Mouse (Mus musculus): ENCODE data around the gene Scgb1b12. TPM values are rescaled to one million over a fixed set of nuclear protein-coding genes. Genes with fewer than 3 reads are reported as not detected.
"Not testable (repeated sequence)": the region's sequence is repeated elsewhere in the genome, so short reads cannot be mapped to it uniquely, and the experiment has no call there.

The Scgb1b12 gene
- polyA plus RNA-seq (2016; fragmentation: Nextera tagmentation; extraction: Ambion mirVana): not detected in 2 replicates

- ATAC-seq (ENCODE audit: insufficient number of reproducible peaks, insufficient read depth, low FRiP score, low TSS enrichment, low read depth); H3K4me3 ChIP-seq (replicated peaks): not testable (repeated sequence)
- 83% methylated on average over 3 of the region's 3 CpGs for WGBS
Measured at GRCm38 (mm10) chr7:32333882-32334281, at the start of gene Scgb1b12. Gene Scgb1b12 (plus strand): TSS chr7:32334182.

DNA sequence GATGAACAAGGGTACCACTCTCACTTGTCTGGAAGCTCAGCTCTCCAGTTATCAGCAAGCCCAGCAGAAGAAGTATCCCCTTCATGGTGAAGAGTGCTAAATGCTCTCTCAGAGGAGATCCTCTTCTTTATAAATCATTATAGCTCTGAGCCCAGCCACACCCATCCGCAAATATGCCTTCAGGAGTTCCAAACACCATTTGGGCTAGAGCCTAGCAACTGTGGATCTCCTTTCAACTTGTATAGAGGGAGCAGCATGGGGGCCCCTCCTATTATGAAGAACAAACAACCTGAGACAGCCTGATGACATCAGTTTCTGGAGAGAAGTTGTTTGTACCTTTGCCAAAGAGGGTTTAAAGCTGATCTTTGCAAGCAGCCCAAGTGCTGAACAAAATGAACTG lies 6.8 kb upstream of the Scgb1b12 start, which contains the start of gene Scgb2b12:
TSS of gene Scgb2b12 (minus strand) at position 101 of the 400 bp plus-strand sequence.
- not testable (repeated sequence) for H3K4me3 ChIP-seq (replicated peaks); H3K4me2 ChIP-seq; H3K9me3 ChIP-seq; H3K27ac ChIP-seq; H3K9ac ChIP-seq (replicated peaks); H3K36me3 ChIP-seq; ATAC-seq (ENCODE audit: insufficient number of reproducible peaks, insufficient read depth, low FRiP score, low TSS enrichment, low read depth); H3K27me3 ChIP-seq; H3K4me1 ChIP-seq (replicated peaks)
- WGBS: 88% methylated on average over 1 of the region's 1 CpGs

More at GRCm38 (mm10) chr7:32333882-32334281, at the start of gene Scgb1b12:
- not testable (repeated sequence) for H3K36me3 ChIP-seq; H3K9me3 ChIP-seq; H3K4me2 ChIP-seq; H3K9ac ChIP-seq (replicated peaks); H3K27ac ChIP-seq; H3K4me1 ChIP-seq (replicated peaks); H3K27me3 ChIP-seq

Other genes with a start within 250 kb of the Scgb1b12 start
- not detected in 2 replicates for gene Scgb1b10, start 233.3 kb upstream of the Scgb1b12 start, polyA plus RNA-seq (2016; fragmentation: Nextera tagmentation; extraction: Ambion mirVana)
- gene Scgb2b11, start 123.0 kb upstream of the Scgb1b12 start, polyA plus RNA-seq (2016; fragmentation: Nextera tagmentation; extraction: Ambion mirVana): not detected in 2 replicates
- not detected in 2 replicates for gene Scgb1b11, start 111.3 kb upstream of the Scgb1b12 start, polyA plus RNA-seq (2016; fragmentation: Nextera tagmentation; extraction: Ambion mirVana)
- gene Scgb2b12, start 6.9 kb upstream of the Scgb1b12 start, polyA plus RNA-seq (2016; fragmentation: Nextera tagmentation; extraction: Ambion mirVana): not detected in 2 replicates
- not detected in 2 replicates for gene Scgb1b29, start 107.4 kb downstream of the Scgb1b12 start, polyA plus RNA-seq (2016; fragmentation: Nextera tagmentation; extraction: Ambion mirVana)